Mouse (Mus musculus) brain, adult 2 months (tissue): Measurements from ENCODE around the gene Pigt.

Experiments used
- DNase-seq: peaks from one replicate; pipeline ENCODE4 v3.0.0; 2011; ENCODE audit warnings: low read depth, low spot score

Pigt gene

DNA sequence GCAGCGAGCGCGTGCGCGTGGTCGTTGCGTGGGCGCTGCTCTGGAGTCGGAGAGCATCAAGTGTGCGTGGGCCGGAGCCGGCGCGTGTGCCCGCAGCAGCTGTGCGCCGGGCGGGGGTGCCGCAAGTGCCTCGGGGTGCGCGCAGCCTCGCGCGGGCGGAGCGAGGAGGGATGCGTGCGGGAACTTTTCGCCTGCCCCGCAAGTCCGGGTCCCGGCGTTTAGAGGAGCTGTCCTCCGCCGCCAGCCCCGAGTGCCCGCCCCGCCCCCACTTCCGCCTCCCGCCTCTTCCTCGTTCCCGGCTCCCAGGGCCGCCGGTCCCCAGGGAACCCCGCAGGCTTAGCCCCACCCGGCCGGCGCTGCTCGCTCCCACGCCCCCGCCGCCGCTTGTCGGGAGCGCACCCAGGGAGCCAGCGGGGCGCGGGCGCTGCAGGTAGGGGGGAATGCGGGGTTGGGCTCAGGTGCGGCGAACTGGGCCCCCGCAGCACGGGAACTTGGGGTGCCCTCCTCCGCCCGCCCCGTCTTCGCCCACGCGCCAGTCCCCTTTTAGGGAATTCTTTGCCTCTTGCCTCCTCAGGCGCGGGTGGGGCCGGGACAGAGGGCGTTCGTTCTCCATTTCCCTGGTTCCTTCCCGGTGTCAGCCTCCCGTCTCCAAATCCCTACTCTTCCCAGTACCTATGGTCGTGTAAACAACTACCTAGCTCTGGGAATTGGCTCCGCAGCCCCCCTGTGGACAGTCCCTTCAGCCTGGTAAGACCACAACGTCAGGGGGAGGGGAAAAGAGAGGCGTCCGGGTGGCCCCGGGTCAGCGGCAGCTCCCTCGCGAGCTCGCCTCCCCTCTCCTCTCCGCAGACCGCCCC lies 10.8 kb upstream of the Pigt start:
- peak; percentile 95 for DNase-seq

DNA sequence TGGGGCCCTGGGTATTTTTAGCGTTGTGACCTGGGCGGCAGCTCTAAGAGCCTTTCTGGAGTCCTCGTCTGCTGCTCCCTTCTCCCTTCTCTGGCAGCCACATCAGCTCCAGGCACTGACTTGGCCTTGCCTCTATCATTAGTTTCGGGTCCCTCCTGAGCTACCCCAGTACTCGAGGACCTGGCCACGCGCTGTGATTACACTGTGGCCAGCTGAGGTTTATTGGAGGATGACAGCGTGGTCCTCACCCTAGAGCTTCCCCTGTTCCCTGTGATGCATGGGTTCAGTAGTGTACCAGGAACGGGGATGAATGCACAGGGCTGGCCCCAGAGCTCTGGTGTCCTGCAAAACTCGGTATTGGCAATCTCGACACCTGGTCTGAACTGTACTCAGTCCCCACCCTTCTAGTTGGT lies 10.2 kb upstream of the Pigt start:
- no peak for DNase-seq

DNA sequence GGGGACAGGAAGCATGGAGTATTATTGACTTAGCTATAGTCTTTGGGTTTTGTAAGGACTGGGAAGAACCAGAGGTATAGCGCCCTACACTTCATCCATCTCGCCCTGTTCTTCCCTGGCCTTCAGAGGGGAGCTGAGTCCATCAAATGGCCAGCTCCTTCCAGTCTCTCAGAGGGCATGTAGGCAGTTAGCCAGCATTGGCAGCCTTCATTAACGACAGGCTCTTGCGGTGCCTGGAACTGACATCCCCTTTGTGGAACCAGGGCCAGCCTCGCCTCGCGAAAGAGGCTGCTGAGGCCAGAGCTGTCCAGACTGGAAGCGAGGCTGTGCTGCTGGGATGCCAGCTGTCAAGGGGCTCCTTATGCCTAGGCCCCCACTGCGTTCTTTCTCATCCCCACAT lies 9.5 kb upstream of the Pigt start:
- peak; percentile 96 for DNase-seq

DNA sequence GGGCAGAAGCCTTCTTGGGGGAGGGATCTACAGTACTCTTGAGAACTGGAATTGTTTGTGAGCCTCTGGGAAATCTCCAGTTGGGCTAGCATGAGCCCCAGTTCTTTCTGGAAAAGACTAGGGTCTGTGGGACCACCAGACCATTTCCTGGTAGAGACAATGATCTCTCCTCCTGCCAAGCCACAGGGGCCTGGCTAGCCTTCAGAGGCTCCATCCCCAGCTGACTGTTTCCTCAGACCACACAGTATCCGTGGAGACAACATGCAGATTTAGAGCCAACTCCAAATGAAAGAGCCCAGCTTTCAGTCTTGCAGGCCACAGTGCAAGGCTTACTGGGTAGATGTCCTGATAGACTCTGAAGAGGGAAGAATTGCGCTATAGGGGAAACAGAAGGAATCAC lies 3.2 kb upstream of the Pigt start:
- DNase-seq: peak; percentile 59

DNA sequence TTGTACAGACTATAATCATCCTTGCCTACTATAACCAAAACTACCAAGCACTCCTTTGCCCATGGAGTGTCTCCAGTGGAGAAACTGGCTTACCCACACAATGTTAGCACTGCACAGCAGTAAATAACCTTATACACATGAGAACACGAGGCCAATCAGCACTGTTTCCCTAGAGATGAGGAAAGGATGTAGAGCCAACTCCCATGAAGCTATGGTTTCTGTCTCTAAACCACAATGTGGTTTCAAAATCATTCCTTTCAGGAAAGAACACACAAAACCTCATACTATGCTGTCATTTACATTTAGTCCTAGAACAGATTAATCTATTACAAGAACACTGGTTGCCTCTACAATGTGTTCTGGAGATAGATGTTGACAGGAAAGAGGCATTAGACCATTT lies 989 bp upstream of the Pigt start:
- DNase-seq: no peak

DNA sequence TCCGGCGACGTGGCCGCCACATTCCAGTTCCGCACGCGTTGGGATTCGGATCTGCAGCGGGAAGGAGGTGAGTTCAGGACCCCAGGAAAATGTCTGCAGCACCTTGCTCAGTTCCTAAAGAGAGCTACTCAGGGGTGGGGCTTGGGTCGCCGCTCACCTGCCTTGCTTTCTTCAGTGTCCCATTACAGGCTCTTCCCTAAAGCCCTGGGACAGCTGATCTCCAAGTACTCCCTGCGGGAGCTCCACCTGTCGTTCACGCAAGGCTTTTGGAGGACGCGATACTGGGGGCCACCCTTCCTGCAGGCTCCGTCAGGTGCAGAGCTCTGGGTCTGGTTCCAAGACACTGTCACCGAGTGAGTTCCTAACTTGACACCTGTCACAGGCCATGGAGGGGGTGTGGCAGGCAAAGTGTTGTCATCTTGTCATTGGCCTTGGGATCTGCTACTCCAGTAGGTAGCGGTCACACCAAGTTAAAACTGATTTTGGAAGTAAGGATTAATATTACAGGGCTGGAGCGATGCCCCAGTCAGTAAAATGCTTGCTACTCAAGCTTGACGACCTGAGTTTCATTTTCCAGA lies 460 bp downstream of the Pigt start:
- no peak for DNase-seq

DNA sequence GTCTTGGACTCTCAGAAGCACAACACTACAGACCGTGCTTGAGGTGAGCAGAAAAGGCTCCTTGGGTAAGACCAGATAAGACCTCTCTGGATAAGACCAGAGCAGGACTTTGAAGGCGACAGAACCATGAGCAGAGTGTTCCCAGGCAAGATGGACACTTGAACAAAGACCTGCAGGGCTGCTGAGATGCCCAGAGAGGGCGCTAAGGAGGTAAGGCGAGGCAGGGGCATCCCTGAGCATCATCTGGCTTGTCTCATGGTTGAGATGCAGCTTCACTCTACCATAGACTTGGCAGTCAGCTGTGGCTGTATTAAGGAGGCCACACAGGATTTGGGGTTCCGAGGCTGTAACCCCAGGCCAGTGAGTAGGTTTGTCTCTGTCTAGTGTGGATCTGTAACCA lies 2.0 kb downstream of the Pigt start:
- no peak for DNase-seq

DNA sequence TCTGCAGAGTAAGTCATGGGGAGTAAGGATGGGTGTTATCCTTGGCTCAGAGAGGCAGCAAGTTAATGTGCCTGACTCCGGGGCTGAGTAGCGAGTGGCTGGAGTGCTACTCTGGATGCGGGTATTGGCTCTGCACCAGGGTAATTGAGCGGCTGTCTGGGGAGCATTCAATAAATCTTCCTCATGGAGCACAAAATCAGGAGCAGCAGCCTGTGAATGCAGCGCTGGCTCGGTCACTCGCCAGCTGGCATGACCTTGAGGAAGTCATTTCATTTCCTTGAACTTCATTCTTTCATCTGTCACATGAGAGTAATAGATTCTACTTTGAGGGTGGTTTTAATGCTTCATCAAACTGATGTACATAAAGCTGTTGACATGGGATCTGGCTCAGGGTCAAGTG lies 3.2 kb downstream of the Pigt start:
- DNase-seq: no peak

DNA sequence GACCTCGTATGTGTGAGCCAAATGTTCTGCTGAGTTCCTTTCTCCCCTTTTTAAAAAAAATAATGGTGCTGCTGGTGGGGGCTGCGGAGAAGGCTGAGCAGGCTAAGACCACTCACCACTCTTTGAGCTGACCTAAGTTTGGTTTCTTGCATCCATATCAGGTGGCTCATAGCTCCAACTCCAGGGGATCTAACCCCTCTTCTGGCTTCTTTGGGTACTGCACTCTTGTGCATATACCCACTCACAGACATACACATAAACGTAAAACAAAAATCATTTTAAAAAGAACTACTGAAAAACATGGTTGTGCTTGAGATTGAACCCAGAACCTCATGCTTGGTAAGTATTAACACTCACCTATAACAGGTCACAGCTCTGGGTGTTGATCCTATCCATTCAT lies 7.6 kb downstream of the Pigt start:
- DNase-seq: no peak

DNA sequence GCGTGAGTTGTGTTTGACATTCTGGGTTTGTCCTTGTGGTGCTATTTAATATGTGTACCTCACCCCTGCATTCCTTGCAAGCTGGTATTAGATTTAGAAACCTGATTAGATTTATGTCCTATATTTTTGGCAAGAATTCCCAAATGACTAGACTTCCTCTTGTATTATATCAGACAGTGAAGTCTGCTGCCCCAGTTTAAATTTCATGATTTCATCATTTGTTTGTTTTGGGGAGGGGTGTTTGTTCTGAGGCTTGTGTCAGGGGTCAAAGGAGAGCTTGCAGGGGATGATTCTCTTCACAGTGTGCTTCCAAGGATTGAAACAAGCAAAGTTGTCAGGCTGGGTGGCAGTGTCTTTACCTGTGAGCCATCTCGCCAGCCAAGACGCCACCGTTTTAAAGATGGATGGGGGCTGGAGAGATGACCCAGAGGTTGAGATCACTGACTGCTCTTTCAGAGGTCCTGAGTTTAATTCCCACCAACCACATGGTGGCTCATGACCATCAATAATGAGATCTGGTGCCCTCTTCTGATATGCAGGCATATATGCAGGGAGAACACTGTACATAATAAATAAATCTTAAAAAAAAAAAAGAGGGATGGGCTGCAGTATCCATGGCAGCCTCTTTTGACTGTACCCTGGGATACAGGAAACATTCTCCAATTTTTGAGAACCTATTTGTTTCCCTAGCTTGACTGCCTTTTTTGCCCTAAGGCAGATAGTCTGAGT lies 8.5 kb downstream of the Pigt start:
- DNase-seq: no peak

DNA sequence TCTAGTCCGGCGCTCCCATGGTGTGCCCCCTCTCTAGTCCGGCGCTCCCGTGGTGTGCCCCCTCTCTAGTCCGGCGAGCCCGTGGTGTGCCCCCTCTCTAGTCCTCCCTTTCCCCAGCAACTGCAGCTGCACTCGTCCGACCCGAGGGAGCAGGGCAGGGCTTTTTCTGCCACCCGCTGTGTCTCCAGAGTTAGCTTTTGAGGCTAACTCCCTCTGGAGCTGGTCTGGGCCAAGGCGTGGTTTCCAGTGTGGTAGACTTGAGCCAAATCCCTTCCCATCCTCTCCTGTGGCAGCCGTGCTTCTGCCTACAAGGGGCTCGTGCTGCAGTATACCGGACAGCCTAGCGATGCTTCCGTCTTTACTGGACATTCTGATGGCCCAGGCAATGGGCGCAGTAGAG lies 10.5 kb downstream of the Pigt start:
- DNase-seq: no peak

DNA sequence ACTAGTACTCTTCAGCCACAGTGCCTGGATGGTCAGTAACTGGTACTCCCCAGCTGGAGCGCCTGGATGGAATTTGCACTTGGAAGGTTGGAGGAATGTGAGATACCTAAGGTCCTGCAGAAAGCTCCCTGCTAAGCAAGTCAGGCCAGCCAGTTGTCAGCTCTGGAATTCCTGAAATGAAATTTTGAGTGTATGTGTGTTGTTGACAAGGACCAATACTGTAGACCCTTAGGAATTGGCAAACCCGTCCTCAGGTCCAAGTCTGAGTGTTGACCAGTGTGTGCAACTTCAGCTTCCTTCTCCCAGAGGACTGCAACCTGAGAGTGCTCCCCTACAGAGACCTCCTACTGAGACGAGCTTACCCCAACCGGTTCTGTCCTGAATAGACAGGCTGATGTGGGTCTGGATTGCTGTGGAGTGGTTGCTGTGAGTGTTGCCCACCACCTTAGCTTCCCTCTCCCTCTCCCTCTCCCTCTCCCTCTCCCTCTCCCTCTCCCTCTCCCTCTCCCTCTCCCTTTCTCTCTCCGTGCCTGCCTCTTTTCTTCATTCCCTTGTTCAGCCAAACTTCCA lies 13.4 kb downstream of the Pigt start:
- no peak for DNase-seq

DNA sequence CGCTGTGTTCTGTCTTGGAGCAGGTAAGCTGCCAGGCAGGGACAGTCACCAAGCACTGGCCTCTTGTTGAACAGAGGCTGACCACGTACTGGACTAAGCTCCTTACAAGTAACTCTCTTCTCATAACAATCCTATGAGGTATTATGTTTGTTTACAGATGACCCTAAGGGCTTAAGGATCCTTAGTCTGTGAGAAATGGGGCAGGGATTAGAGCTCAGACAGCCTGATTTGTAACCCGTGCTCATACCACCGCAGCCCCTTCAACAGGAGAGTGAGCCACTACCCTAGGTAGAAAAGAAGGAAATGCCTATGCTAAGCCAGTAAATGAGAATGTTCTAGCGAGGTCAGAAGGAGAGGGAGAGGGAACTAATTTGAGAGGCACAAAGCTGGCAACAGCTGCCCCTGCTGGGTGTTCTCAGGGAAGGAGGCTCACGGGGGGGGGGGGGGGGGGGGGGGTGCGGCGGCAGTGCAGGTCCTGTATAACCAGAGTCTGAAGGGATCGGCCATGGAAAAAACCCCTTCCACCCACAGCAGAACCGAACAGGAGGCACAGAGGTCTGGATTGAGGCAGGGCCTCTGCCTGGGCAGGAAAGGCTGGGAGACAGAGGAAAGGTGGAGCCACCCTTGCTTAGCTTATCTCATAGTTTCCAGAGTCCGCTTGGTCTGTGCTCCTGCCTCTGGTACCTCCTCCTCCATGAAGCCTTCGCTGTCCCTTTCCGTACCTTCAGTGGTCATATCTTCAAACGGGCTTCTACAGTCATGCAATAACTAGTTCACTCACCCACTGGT lies 15.0 kb downstream of the Pigt start:
- DNase-seq: no peak

DNA sequence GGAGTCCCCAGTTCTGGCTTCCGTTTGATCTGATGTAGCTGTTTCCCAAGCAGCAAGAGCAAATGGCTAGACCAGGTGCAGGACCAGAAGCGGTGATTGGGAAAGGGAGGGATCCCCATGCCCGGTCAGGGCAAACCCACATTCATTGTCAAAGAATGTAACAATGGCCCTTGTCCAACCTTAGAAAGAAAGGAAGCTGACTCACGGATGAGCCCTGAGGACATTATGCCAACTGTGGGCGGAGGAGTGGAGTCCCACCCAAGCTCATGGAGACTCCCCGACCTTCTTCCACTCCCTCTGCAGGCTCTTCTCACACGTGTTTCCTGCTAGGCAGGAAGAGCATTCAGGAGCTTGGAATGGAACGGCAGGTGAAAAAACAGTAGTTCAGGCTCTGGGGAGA lies 16.1 kb downstream of the Pigt start:
- DNase-seq: no peak

DNA sequence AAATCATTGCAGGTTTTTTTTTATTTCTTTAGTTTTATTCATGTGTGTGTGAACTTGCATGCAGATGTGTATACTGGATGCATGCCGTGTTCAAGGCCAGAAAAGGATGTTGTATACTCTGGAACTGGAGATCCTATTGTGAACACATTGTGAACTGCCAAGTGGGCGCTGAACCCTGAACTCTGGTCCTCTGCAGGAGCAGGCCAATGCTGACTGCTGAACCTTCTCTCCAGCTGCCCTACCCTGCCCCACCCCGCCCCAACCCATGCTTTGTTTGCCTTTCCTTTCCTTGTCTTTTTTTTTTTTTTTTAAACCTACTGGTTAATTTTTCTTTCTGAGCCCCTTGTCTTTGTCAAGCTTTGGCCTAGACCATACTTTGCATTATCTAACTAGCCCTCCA lies 17.6 kb downstream of the Pigt start:
- DNase-seq: no peak

DNA sequence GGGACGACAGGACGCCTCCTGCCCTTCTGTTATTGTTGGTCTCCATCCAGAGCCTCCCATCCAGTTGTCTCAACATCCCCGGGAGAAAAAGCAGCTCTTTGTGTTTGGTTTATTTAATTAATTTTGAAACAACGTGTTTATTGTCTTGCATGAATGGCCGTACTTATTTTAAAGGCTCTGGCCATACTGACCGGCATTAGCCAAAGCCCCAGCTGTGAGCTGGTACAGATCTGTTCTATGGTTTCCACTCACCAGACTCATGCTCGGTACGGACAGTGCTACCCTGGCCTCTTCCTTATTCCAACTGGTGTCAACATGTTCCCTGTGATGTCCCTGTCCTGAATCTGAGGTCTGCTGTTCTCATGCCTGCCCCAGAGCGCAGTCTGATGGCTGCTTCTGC lies 18.6 kb downstream of the Pigt start:
- peak; percentile 92 for DNase-seq

DNA sequence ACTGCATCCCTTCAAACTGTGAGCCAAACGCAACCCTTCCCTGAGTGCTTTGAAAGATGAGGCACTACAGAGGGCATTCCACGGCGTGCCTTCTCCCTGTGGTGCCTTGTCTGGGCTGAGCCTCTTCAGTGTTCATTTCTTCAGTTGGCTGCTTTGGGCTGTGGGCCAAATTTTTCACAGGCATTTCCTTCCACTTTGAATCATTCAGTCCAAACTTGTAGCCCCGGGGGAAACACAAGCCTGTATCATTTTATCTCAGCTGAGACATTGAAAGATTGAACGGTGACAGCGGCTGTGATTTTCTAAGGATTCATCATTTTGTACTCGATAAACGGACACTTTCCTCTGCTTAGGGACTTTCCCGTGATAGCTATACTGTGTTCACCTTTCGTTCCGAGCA lies 19.3 kb downstream of the Pigt start:
- no peak for DNase-seq

DNA sequence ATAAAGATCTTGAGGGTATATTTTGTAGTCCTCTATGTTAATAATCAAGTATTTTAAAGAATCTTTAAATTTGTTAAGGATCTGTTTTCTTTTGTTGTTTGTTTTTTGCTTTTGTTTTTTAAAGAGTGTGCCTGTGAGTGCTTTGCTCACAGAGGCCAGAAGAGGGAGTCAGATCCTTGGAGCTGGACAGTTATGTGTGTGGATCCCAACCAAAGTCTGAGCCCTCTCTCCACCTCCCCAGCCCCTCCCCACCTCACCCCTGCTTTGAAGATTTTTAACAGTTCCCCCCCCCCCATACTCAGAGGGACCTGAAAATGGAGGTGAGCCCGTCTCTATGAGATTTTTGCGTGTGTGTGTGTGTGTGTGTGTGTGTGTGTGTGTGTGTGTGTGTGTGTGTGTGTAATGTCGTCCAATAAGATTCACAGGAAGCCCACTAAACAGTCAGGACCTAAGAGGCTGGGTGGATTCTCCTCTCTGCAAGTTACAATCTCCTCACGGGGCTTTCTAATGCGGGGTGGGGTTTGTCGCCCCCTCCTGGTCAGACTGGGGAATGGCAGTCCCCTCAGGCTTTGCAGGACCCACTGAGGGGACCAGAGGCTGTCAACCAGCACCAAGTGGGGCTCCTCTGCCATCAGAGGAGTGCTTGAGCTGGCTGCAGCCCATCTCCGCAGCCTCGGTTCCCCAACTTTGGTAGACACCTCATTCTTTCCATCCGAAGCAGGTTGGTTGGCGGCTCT lies 20.3 kb downstream of the Pigt start:
- DNase-seq: peak; percentile 61

DNA sequence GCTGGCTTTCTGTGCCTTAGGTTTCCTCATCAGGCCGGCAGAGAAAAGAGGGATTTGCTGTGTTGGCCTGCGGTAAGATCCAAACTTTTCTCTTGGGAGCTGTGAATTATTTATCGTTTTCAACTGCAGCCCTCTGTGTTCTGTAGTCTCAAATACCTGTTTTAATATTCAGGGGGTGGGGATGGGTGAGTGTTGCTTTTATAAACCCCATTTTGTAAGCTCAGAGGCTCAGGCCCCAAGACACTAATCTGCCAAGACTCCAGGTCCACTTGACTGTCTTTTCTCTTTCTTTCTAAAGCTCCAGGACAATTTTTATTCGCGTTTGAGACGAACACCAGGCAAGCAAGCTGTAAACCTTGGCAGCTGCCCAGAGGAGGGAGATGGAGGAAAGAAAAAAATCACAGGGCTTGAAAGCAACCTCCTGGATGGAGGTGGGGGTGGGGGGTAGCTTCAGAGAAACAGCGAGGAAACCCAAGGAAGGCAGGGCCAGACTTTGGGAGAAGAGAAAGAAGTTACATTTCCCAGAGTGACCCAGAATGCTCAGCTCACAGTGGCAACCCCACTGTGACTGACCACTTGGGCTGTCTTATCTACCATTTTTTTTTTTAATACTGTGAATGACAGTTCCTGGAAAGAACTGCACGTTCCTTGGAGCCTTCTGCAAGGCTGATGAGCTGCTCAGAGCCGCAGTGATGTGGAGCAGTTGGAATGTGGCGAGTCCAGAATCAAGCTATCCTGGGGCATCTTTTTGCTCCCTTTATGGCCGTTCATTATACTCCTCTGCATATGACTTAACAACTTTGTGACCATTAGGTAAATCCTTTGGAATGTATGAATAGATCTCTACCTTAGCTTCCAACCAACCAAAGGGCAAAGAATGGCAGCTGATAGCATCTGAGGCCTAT lies 21.2 kb downstream of the Pigt start:
- DNase-seq: peak; percentile 40

DNA sequence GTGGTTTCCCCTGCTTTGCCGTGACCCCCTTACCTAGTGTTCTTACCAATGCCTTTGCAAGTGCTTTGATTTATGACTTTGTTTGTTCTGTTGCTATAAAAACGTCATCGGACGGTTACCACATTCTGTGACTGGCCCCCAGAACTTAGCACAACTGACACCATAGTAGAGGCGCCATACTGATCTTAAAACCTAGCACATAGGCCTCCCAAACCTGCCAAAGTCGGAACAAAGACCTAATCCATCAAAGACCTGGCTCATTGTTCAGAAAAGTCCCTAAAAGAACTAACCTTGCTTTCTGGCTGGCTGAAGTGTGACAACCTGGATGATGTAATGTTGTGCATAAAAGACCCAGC lies 21.8 kb downstream of the Pigt start:
- DNase-seq: no peak
